Mouse (Mus musculus): Measurements from ENCODE around the gene Dtx3. TPM values are rescaled to one million over a fixed set of nuclear protein-coding genes. Genes with fewer than 3 reads are reported as not detected.

The Dtx3 gene
- polyA plus RNA-seq, 1 experiment from 2014 or later: 151 TPM

Other genes with a start within 250 kb of the Dtx3 start
- gene Ctdsp2, start 217.0 kb downstream of the Dtx3 start, polyA plus RNA-seq (2016; fragmentation: Nextera tagmentation; extraction: Ambion mirVana): 33.5 and 36.5 TPM in 2 replicates
- 0.63 and 1.6 TPM in 2 replicates for gene Avil, start 195.0 kb downstream of the Dtx3 start, polyA plus RNA-seq (2016; fragmentation: Nextera tagmentation; extraction: Ambion mirVana)
- gene Tsfm, start 164.9 kb downstream of the Dtx3 start, polyA plus RNA-seq (2016; fragmentation: Nextera tagmentation; extraction: Ambion mirVana): 91.4 and 97.4 TPM in 2 replicates
- 39.2 and 51.0 TPM in 2 replicates for gene Mettl1, start 154.3 kb downstream of the Dtx3 start, polyA plus RNA-seq (2016; fragmentation: Nextera tagmentation; extraction: Ambion mirVana)
- 0.07 and 0.25 TPM in 2 replicates for gene Eef1akmt3, start 154.2 kb downstream of the Dtx3 start, polyA plus RNA-seq (2016; fragmentation: Nextera tagmentation; extraction: Ambion mirVana)
- gene Cyp27b1, start 147.5 kb downstream of the Dtx3 start, polyA plus RNA-seq (2016; fragmentation: Nextera tagmentation; extraction: Ambion mirVana): 0.06 and 0.34 TPM in 2 replicates
- gene March9, start 135.5 kb downstream of the Dtx3 start, polyA plus RNA-seq (2016; fragmentation: Nextera tagmentation; extraction: Ambion mirVana): 1.2 and 1.6 TPM in 2 replicates
- 2,665 and 2,802 TPM in 2 replicates for gene Cdk4, start 132.2 kb downstream of the Dtx3 start, polyA plus RNA-seq (2016; fragmentation: Nextera tagmentation; extraction: Ambion mirVana)
- 177 and 187 TPM in 2 replicates for gene Tspan31, start 125.5 kb downstream of the Dtx3 start, polyA plus RNA-seq (2016; fragmentation: Nextera tagmentation; extraction: Ambion mirVana)
- 0.12 and 0.33 TPM in 2 replicates for gene Agap2, start 120.4 kb downstream of the Dtx3 start, polyA plus RNA-seq (2016; fragmentation: Nextera tagmentation; extraction: Ambion mirVana)
- gene Os9, start 74.6 kb downstream of the Dtx3 start, polyA plus RNA-seq (2016; fragmentation: Nextera tagmentation; extraction: Ambion mirVana): 69.4 and 85.5 TPM in 2 replicates
- gene B4galnt1, start 30.5 kb downstream of the Dtx3 start, polyA plus RNA-seq (2016; fragmentation: Nextera tagmentation; extraction: Ambion mirVana): 4.4 and 12.7 TPM in 2 replicates
- 1.6 and 2.1 TPM in 2 replicates for gene Slc26a10, start 15.1 kb downstream of the Dtx3 start, polyA plus RNA-seq (2016; fragmentation: Nextera tagmentation; extraction: Ambion mirVana)
- gene Arhgef25, start 5.6 kb downstream of the Dtx3 start, polyA plus RNA-seq (2016; fragmentation: Nextera tagmentation; extraction: Ambion mirVana): 29.8 and 33.5 TPM in 2 replicates
- 17.9 and 21.9 TPM in 2 replicates for gene Pip4k2c, start 15.9 kb upstream of the Dtx3 start, polyA plus RNA-seq (2016; fragmentation: Nextera tagmentation; extraction: Ambion mirVana)
- 24.4 and 39.4 TPM in 2 replicates for gene Kif5a, start 67.6 kb upstream of the Dtx3 start, polyA plus RNA-seq (2016; fragmentation: Nextera tagmentation; extraction: Ambion mirVana)
- 222 and 255 TPM in 2 replicates for gene Dctn2, start 70.6 kb upstream of the Dtx3 start, polyA plus RNA-seq (2016; fragmentation: Nextera tagmentation; extraction: Ambion mirVana)
- 12.8 and 16.3 TPM in 2 replicates for gene Mbd6, start 93.3 kb upstream of the Dtx3 start, polyA plus RNA-seq (2016; fragmentation: Nextera tagmentation; extraction: Ambion mirVana)
- gene Mars, start 116.1 kb upstream of the Dtx3 start, polyA plus RNA-seq (2016; fragmentation: Nextera tagmentation; extraction: Ambion mirVana): 171 and 174 TPM in 2 replicates
- gene Arhgap9, start 126.2 kb upstream of the Dtx3 start, polyA plus RNA-seq (2016; fragmentation: Nextera tagmentation; extraction: Ambion mirVana): 1.8 and 2.5 TPM in 2 replicates
- 7.1 and 7.3 TPM in 2 replicates for gene Gli1, start 146.2 kb upstream of the Dtx3 start, polyA plus RNA-seq (2016; fragmentation: Nextera tagmentation; extraction: Ambion mirVana)
- gene Inhbe, start 158.7 kb upstream of the Dtx3 start, polyA plus RNA-seq (2016; fragmentation: Nextera tagmentation; extraction: Ambion mirVana): not detected in 2 replicates
- gene Inhbc, start 174.7 kb upstream of the Dtx3 start, polyA plus RNA-seq (2016; fragmentation: Nextera tagmentation; extraction: Ambion mirVana): 0.13 TPM in 1 of 2 replicates, not detected in the other
- 31.0 and 35.5 TPM in 2 replicates for gene R3hdm2, start 184.6 kb upstream of the Dtx3 start, polyA plus RNA-seq (2016; fragmentation: Nextera tagmentation; extraction: Ambion mirVana)